ENCODE assay signal across 9 mouse cellular contexts in genomic region chr11:98740026-98740392, GRCm38 (mm10). TPM values are rescaled to one million over a fixed set of nuclear protein-coding genes. Genes with fewer than 3 reads are reported as not detected.
DNase-seq lines count a peak whose midpoint lies in the region; ATAC-seq and TF ChIP-seq lines count a peak whose summit lies in the region.
"Had no signal": no experiment of that assay in that cellular context is flagged by ENCODE, and none has a peak within 500 bp of the region (broad histone marks: within the 10 kb centered on the region; RNA-seq: fewer than 3 reads in every experiment).

No protein-coding gene starts in this region.

- H3K36me3 ChIP-seq in heart, adult 2 months (ENCODE audit: control insufficient read depth, insufficient read depth, low read length): no peaks in the 10 kb centered on the region
- no peaks in the 10 kb centered on the region for H3K36me3 ChIP-seq in forebrain, embryonic 16.5 days (ENCODE audit: control insufficient read depth, insufficient read depth)
- H3K36me3 ChIP-seq in liver, embryonic 14.5 days (replicated peaks; ENCODE audit: control insufficient read depth, insufficient read depth, low read depth): no peaks in the 10 kb centered on the region

- no peak for TF ChIP-seq POLR2A in heart, adult 2 months (IDR thresholded peaks at IDR 0.05; ENCODE audit: insufficient read depth, low read depth, low read length)

- H3K4me1 ChIP-seq in heart, adult 2 months (ENCODE audit: control insufficient read depth, insufficient read depth, low read length): peaks cover 13% of the 10 kb centered on the region
- peaks cover 53% of the 10 kb centered on the region for H3K4me1 ChIP-seq in forebrain, embryonic 16.5 days (replicated peaks; ENCODE audit: control insufficient read depth, insufficient read depth, low read length)
- peaks cover 36 to 47% of the 10 kb centered on the region in 2 experiments for H3K4me1 ChIP-seq in liver, embryonic 14.5 days (replicated peaks; ENCODE audit: control insufficient read depth in 2 of 2, insufficient read depth in 2 of 2, low read length in 1 of 2)

- intact Hi-C loops in heart, adult 2 months (cut with DNase I): loop anchor here (2.0 kb wide), 1 partner anchor 15 kb away; no protein-coding TSS in a partner anchor

- no peak for DNase-seq in heart, adult 2 months
- no peak for DNase-seq in heart, adult 9 months (ENCODE audit: low spot score in 2 of 2)
- DNase-seq in retina, embryonic 14.5 days (ENCODE audit: low spot score): peak; percentile 60
- no peak for DNase-seq in retina, postnatal 1 day
- DNase-seq in liver, embryonic 14.5 days (ENCODE audit: low read depth in 3 of 3, low spot score in 3 of 3): no peak
- no peak for DNase-seq in yolk sac, embryonic 10.5 days (ENCODE audit: low spot score)
- no peak for DNase-seq in adrenal gland, postnatal 10 days

- peak; percentile 13; the same call in 1 of the 2 replicates for ATAC-seq in forebrain, embryonic 16.5 days
- ATAC-seq in liver, embryonic 14.5 days (ENCODE audit: insufficient read depth): peak; percentile 16; the same call in 1 of the 2 replicates
- ATAC-seq: Patski had no signal

- H3K27ac ChIP-seq in heart, adult 2 months: peak overlapping the region; percentile 100
- peak overlapping the region; percentile 99 for H3K27ac ChIP-seq in forebrain, embryonic 16.5 days (ENCODE audit: low read length)
- peak overlapping the region; percentile 78 for H3K27ac ChIP-seq in liver, embryonic 14.5 days

- H3K4me2 ChIP-seq in forebrain, embryonic 16.5 days (ENCODE audit: low read length): peak overlapping the region; percentile 74
- peak overlapping the region; percentile 81 for H3K4me2 ChIP-seq in liver, embryonic 14.5 days (ENCODE audit: low read depth)

- WGBS in heart, adult 2 months: 23% methylated on average over 8 of the region's 8 CpGs
- WGBS in forebrain, embryonic 16.5 days: 3% methylated on average over 8 of the region's 8 CpGs
- WGBS in liver, embryonic 14.5 days (ENCODE audit: insufficient replicate concordance): 18% methylated on average over 8 of the region's 8 CpGs

- no peaks in the 10 kb centered on the region for H3K9me3 ChIP-seq in forebrain, embryonic 16.5 days (ENCODE audit: control insufficient read depth, low read length)
- H3K9me3 ChIP-seq in liver, embryonic 14.5 days (ENCODE audit: control insufficient read depth, low read length): no peaks in the 10 kb centered on the region

- peaks cover 7% of the 10 kb centered on the region; the same call in 1 of the 2 replicates for H3K79me2 ChIP-seq in heart, adult 2 months (replicated peaks; ENCODE audit: control insufficient read depth, insufficient read depth, low read length)

- H3K9ac ChIP-seq in heart, adult 2 months (ENCODE audit: low read depth, low read length): peak overlapping the region; percentile 25
- peak overlapping the region; percentile 98 for H3K9ac ChIP-seq in forebrain, embryonic 16.5 days (replicated peaks; ENCODE audit: low read depth, low read length)
- peak overlapping the region; percentile 78 for H3K9ac ChIP-seq in liver, embryonic 14.5 days (replicated peaks)

- no peaks in the 10 kb centered on the region for H3K27me3 ChIP-seq in heart, adult 2 months (ENCODE audit: control insufficient read depth, insufficient read depth, low read length)
- H3K27me3 ChIP-seq in forebrain, embryonic 16.5 days (replicated peaks; ENCODE audit: control insufficient read depth, insufficient read depth, low read length): no peaks in the 10 kb centered on the region
- no peaks in the 10 kb centered on the region for H3K27me3 ChIP-seq in liver, embryonic 14.5 days (ENCODE audit: control insufficient read depth, insufficient read depth, low read length)
- H3K27me3 ChIP-seq: Patski had no signal

- no peak for TF ChIP-seq EP300 in heart, adult 2 months (IDR thresholded peaks at IDR 0.05; ENCODE audit: insufficient read depth, low read depth, low read length)
- TF ChIP-seq EP300 in liver, embryonic 14.5 days (IDR thresholded peaks at IDR 0.05; ENCODE audit: low read depth): no peak

- H3K4me3 ChIP-seq in heart, adult 2 months: peak overlapping the region; percentile 100
- peak overlapping the region; percentile 93 for H3K4me3 ChIP-seq in forebrain, embryonic 16.5 days (replicated peaks; ENCODE audit: low read length)
- H3K4me3 ChIP-seq in liver, embryonic 14.5 days (ENCODE audit: insufficient read depth in 1 of 2, low read depth in 2 of 2, low read length in 2 of 2): peak overlapping the region; percentile 72 to 89

- no peak for TF ChIP-seq CTCF in heart, adult 2 months (IDR thresholded peaks at IDR 0.05)
- no peak for TF ChIP-seq CTCF in liver, embryonic 14.5 days (IDR thresholded peaks at IDR 0.05; ENCODE audit: low read depth)

RNA-seq across cellular contexts. Expression of gene Thra, which starts 0.4 kb away (rescaled TPM):
- 100 to 1,000 TPM; 103 to 105 TPM for total RNA-seq in heart, adult 2 months (2021)
- 89.4 and 104 TPM in 2 replicates for polyA plus RNA-seq in heart, adult 2 months (2012; rRNA removed)
- 177 and 182 TPM in 2 replicates for polyA plus RNA-seq in forebrain, embryonic 16.5 days (2015; fragmentation: Nextera tagmentation; extraction: Ambion mirVana)
- polyA plus RNA-seq in liver, embryonic 14.5 days (2012; rRNA removed): 14.6 and 15.6 TPM in 2 replicates
- polyA plus RNA-seq in liver, embryonic 14.5 days (2014; fragmentation: Nextera tagmentation; extraction: Ambion mirVana): 8.3 and 10.0 TPM in 2 replicates
- 100 to 1,000 TPM; 135 to 184 TPM for total RNA-seq in adrenal gland, postnatal 10 days (2021)

RNA-seq across cellular contexts. Expression of gene Med24, which starts 10.8 kb away (rescaled TPM):
- total RNA-seq in heart, adult 2 months (2021): 10 to 100 TPM; 41.6 to 48.1 TPM
- 54.5 and 65.2 TPM in 2 replicates for polyA plus RNA-seq in heart, adult 2 months (2012; rRNA removed)
- polyA plus RNA-seq in forebrain, embryonic 16.5 days (2015; fragmentation: Nextera tagmentation; extraction: Ambion mirVana): 88.8 and 93.7 TPM in 2 replicates
- 25.0 and 29.6 TPM in 2 replicates for polyA plus RNA-seq in liver, embryonic 14.5 days (2012; rRNA removed)
- 21.3 and 25.6 TPM in 2 replicates for polyA plus RNA-seq in liver, embryonic 14.5 days (2014; fragmentation: Nextera tagmentation; extraction: Ambion mirVana)
- 10 to 100 TPM; 40.4 to 58.0 TPM for total RNA-seq in adrenal gland, postnatal 10 days (2021)

RNA-seq across cellular contexts. Expression of gene Nr1d1, which starts 35.1 kb away (rescaled TPM):
- 100 to 1,000 TPM in 1 of 2 experiments, 10 to 100 TPM in 1; 35.5 to 111 TPM for total RNA-seq in heart, adult 2 months (2021)
- 190 and 208 TPM in 2 replicates for polyA plus RNA-seq in heart, adult 2 months (2012; rRNA removed)
- polyA plus RNA-seq in forebrain, embryonic 16.5 days (2015; fragmentation: Nextera tagmentation; extraction: Ambion mirVana): 3.8 and 4.0 TPM in 2 replicates
- polyA plus RNA-seq in liver, embryonic 14.5 days (2012; rRNA removed): 0.54 and 0.65 TPM in 2 replicates
- 0.56 and 0.58 TPM in 2 replicates for polyA plus RNA-seq in liver, embryonic 14.5 days (2014; fragmentation: Nextera tagmentation; extraction: Ambion mirVana)
- 10 to 100 TPM; 15.1 to 59.6 TPM for total RNA-seq in adrenal gland, postnatal 10 days (2021)

RNA-seq across cellular contexts. Expression of gene Csf3, which starts 38.9 kb away (rescaled TPM):
- not detected for total RNA-seq in heart, adult 2 months (2021)
- not detected in 2 replicates for polyA plus RNA-seq in heart, adult 2 months (2012; rRNA removed)
- polyA plus RNA-seq in forebrain, embryonic 16.5 days (2015; fragmentation: Nextera tagmentation; extraction: Ambion mirVana): not detected in 2 replicates
- polyA plus RNA-seq in liver, embryonic 14.5 days (2012; rRNA removed): not detected in 2 replicates
- polyA plus RNA-seq in liver, embryonic 14.5 days (2014; fragmentation: Nextera tagmentation; extraction: Ambion mirVana): not detected in 2 replicates
- total RNA-seq in adrenal gland, postnatal 10 days (2021): not detected

RNA-seq across cellular contexts. Expression of gene Msl1, which starts 55.3 kb away (rescaled TPM):
- total RNA-seq in heart, adult 2 months (2021): 10 to 100 TPM; 68.9 to 75.3 TPM
- polyA plus RNA-seq in heart, adult 2 months (2012; rRNA removed): 21.9 and 44.4 TPM in 2 replicates
- polyA plus RNA-seq in forebrain, embryonic 16.5 days (2015; fragmentation: Nextera tagmentation; extraction: Ambion mirVana): 27.7 and 32.0 TPM in 2 replicates
- polyA plus RNA-seq in liver, embryonic 14.5 days (2012; rRNA removed): 11.5 and 15.8 TPM in 2 replicates
- 4.5 and 4.9 TPM in 2 replicates for polyA plus RNA-seq in liver, embryonic 14.5 days (2014; fragmentation: Nextera tagmentation; extraction: Ambion mirVana)
- total RNA-seq in adrenal gland, postnatal 10 days (2021): 10 to 100 TPM; 79.4 to 88.6 TPM

Comparison
In these comparisons a context has a peak if more than half of its experiments do, and no peak if none do; other contexts are left out.
1. H3K9ac ChIP-seq: peak in every context shown above with its lines; median percentile 98 in forebrain, embryonic 16.5 days; 78 in liver, embryonic 14.5 days; 25 in heart, adult 2 months.
2. RNA of gene Nr1d1, which starts 35.1 kb away (polyA plus RNA-seq): 190 to 208 TPM in heart, adult 2 months; 3.8 to 4.0 TPM in forebrain, embryonic 16.5 days and 0.54 to 0.65 TPM in liver, embryonic 14.5 days; every median in the first group is over 10 times any median in the second.
3. Peak in every context shown above with its lines, with median percentiles within 50 percentile points of each other: H3K27ac ChIP-seq and H3K4me3 ChIP-seq.